Mouse (Mus musculus) myocyte (in vitro differentiated cells): ENCODE results near the gene Prune1. TPM values are rescaled to one million over a fixed set of nuclear protein-coding genes. Genes with fewer than 3 reads are reported as not detected.

Experiments used
- H3K27me3 ChIP-seq: one replicate; pipeline ENCODE4 v1.6.1; 2011; ENCODE audit not compliant: control insufficient read depth, insufficient read depth, insufficient read length
- H3K36me3 ChIP-seq: one replicate; pipeline ENCODE4 v1.6.1; 2011; ENCODE audit not compliant: control insufficient read depth, insufficient read depth
- H3K4me2 ChIP-seq: one replicate; pipeline ENCODE4 v1.6.1; 2011; ENCODE audit warnings: low read depth, control low read depth
- H3K4me3 ChIP-seq: one replicate; pipeline ENCODE4 v1.5.1; 2011; ENCODE audit warnings: mild to moderate bottlenecking, control low read depth, moderate library complexity
- H3K79me2 ChIP-seq: one replicate; pipeline ENCODE4 v1.6.1; 2011; ENCODE audit not compliant: control insufficient read depth, insufficient read depth
- H3ac ChIP-seq: one replicate; pipeline ENCODE4 v1.6.1; 2011; ENCODE audit not compliant: control insufficient read depth, insufficient read length
- CEBPB ChIP-seq: IDR thresholded peaks from 2 replicates; pipeline ENCODE4 v1.6.1; 2011; ENCODE audit warnings: mild to moderate bottlenecking, moderate library complexity; ENCODE audit not compliant: poor library complexity, insufficient read depth, severe bottlenecking
- E2F4 ChIP-seq: IDR thresholded peaks from one replicate; pipeline ENCODE4 v1.6.1; 2011; ENCODE audit warnings: mild to moderate bottlenecking, control low read depth, moderate library complexity; ENCODE audit not compliant: insufficient read depth
- MAX ChIP-seq: IDR thresholded peaks from one replicate; pipeline ENCODE4 v1.6.1; 2011; ENCODE audit warnings: low read depth, mild to moderate bottlenecking, control low read depth
- MYOD1 ChIP-seq, 3 experiments: IDR thresholded peaks; one replicate each; pipeline ENCODE4 v1.6.1; 2011; ENCODE audit warnings: control low read depth in 2 of 3, low read depth in 2 of 3, mild to moderate bottlenecking in 2 of 3, moderate library complexity in 1 of 3; ENCODE audit not compliant: insufficient read length in 2 of 3, control insufficient read depth in 1 of 3
- MYOG ChIP-seq, 3 experiments: IDR thresholded peaks; one replicate each; pipeline ENCODE4 v1.6.1; 2011; ENCODE audit warnings: control low read depth in 2 of 3, low read depth in 2 of 3, mild to moderate bottlenecking in 2 of 3; ENCODE audit not compliant: insufficient read length in 2 of 3, control insufficient read depth in 1 of 3, insufficient read depth in 1 of 3
- POLR2A ChIP-seq: IDR thresholded peaks from one replicate; pipeline ENCODE4 v1.6.1; 2011; ENCODE audit warnings: low read depth, mild to moderate bottlenecking, control low read depth, moderate library complexity; ENCODE audit not compliant: insufficient read length
- POLR2AphosphoS2 ChIP-seq: IDR thresholded peaks from one replicate; pipeline ENCODE4 v1.6.1; 2011; ENCODE audit warnings: low read depth, control low read depth; ENCODE audit not compliant: insufficient read length
- REST ChIP-seq: IDR thresholded peaks from one replicate; pipeline ENCODE4 v1.6.1; 2011; ENCODE audit warnings: mild to moderate bottlenecking, control low read depth, moderate library complexity; ENCODE audit not compliant: insufficient read depth, insufficient read length
- SRF ChIP-seq: IDR thresholded peaks from one replicate; pipeline ENCODE4 v1.6.1; 2011; ENCODE audit warnings: low read depth; ENCODE audit not compliant: control insufficient read depth, insufficient read length
- TCF12 ChIP-seq: IDR thresholded peaks from one replicate; pipeline ENCODE4 v1.6.1; 2011; ENCODE audit warnings: mild to moderate bottlenecking, control low read depth; ENCODE audit not compliant: poor library complexity, insufficient read depth, severe bottlenecking
- TCF3 ChIP-seq: IDR thresholded peaks from one replicate; pipeline ENCODE4 v1.6.1; 2011; ENCODE audit warnings: low read depth, control low read depth; ENCODE audit not compliant: insufficient read length
- USF1 ChIP-seq: IDR thresholded peaks from one replicate; pipeline ENCODE4 v1.6.1; 2011; ENCODE audit warnings: low read depth, mild to moderate bottlenecking, control low read depth, moderate library complexity
- polyA plus RNA-seq: library from polyadenylated mRNA; unstranded; fragments of >200 nt; fragmentation: generic; extraction: Trizol; gene quantifications from one replicate; pipeline ENCODE4 v1.2.1, GENCODE M21; 2012; ENCODE audit warnings: missing spikeins

The Prune1 gene
- polyA plus RNA-seq, 1 experiment, result 43.1 TPM

DNA sequence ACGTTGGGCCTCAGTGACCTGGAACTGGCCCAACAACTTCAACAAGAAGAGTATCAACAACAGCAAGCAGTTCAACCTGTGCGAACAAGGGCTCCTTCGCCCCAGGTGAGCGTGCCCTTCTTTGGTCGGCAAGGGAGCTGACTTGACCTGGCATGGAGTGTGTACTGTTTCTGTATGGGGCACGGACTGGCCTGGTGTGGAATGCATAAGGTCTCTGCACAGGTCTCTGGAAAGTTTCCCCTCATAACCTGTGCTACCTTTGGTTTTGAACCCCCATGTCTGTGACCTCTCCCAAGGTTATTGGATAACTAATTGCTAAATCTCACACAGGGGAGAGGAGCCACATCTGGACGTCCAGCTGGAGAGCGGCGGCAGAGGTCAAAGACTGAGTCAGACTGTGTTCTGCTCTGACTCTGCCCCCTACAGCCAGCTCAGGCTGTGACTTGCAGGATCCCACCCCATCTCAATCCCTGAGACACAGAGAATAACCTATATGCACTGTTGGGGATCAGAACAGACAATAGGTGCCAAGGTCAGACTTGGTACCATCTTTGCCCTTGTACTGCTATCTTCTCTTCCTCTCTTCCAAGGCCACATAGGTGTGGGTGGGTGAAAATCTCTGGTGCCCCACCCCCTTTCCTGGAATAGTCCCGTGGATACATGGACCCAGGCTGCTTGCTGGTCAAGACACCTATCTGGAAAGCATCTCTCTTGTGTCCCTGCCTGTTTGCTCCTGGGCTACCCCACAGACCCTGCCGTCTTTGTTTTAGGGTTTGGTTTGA, 13.6 kb upstream of the Prune1 start:
- H3K79me2 ChIP-seq, result no peaks in the 10 kb centered on the region
- no peak overlapping the region for H3ac ChIP-seq
- H3K4me2 ChIP-seq, result no peak overlapping the region
- peaks cover 11% of the 10 kb centered on the region for H3K36me3 ChIP-seq
- H3K27me3 ChIP-seq, result no peaks in the 10 kb centered on the region
- no peak overlapping the region for H3K4me3 ChIP-seq
- TF ChIP-seq USF1 (no peak), POLR2A (no peak), REST (no peak), MAX (no peak), E2F4 (no peak), TCF3 (no peak), MYOD1 (IDR thresholded peaks at IDR 0.05; ENCODE audit: control insufficient read depth in 1 of 3, insufficient read length in 2 of 3, low read depth in 2 of 3) (no peak), SRF (no peak), CEBPB (no peak), TCF12 (no peak), MYOG (IDR thresholded peaks at IDR 0.05; ENCODE audit: control insufficient read depth in 1 of 3, insufficient read depth in 1 of 3, insufficient read length in 2 of 3, low read depth in 2 of 3) (no peak), POLR2AphosphoS2 (no peak)

DNA sequence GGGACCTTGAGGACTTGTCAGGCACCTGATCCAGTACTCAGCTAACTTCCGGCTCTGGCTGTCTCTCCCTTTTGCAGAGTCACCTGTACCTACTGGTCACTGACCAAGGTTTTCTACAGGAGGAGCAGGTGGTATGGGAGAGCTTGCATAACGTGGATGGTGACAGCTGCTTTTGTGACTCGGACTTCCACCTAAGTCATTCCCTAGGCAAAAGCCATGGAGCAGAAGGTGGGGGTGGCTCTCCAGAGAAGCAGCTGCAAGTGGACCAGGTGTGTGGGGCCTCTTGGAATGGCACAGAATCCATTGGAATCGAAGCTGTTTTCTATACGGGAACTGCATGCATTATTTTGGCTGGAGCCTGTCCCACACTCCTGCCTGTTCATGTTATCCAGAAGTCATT, 12.8 kb upstream of the Prune1 start:
- Histone ChIP-seq H3ac (no peak overlapping the region), H3K27me3 (no peaks in the 10 kb centered on the region), H3K4me2 (no peak overlapping the region), H3K79me2 (no peaks in the 10 kb centered on the region), H3K4me3 (no peak overlapping the region), H3K36me3 (peaks cover 11% of the 10 kb centered on the region)
- TF ChIP-seq MYOD1 (IDR thresholded peaks at IDR 0.05; ENCODE audit: control insufficient read depth in 1 of 3, insufficient read length in 2 of 3, low read depth in 2 of 3), result peak in 1 of 3 experiments; percentile 73
- TF ChIP-seq E2F4, result no peak
- TF ChIP-seq MYOG (IDR thresholded peaks at IDR 0.05; ENCODE audit: control insufficient read depth in 1 of 3, insufficient read depth in 1 of 3, insufficient read length in 2 of 3, low read depth in 2 of 3), result peak in 1 of 3 experiments; percentile 67

DNA sequence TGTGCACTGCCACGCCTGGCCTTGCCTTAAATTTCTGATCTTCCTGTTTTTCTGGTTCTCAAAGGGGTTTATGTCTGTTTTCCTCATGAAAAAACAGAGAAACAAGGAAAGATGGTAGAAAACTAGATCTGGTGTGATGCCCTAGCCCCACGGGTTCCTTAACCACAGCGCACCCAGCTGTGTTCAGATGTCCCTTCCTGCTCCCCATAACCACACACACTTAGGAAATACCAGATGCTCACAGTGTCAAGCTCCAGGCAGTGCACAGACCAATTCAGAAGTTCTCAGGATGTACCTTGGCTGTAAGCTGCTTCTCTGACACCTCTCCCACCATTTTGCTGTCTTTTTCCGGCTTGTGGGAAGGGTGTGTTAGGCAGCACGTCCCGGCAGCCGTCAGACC, 12.4 kb upstream of the Prune1 start:
- Histone ChIP-seq H3K4me3 (no peak overlapping the region), H3K79me2 (no peaks in the 10 kb centered on the region), H3K36me3 (peaks cover 11% of the 10 kb centered on the region), H3K4me2 (no peak overlapping the region), H3K27me3 (no peaks in the 10 kb centered on the region), H3ac (no peak overlapping the region)
- no peak for TF ChIP-seq POLR2AphosphoS2
- no peak for TF ChIP-seq REST
- no peak for TF ChIP-seq E2F4
- no peak for TF ChIP-seq MAX
- no peak for TF ChIP-seq CEBPB
- TF ChIP-seq MYOG (IDR thresholded peaks at IDR 0.05; ENCODE audit: control insufficient read depth in 1 of 3, insufficient read depth in 1 of 3, insufficient read length in 2 of 3, low read depth in 2 of 3), result no peak
- no peak for TF ChIP-seq SRF
- TF ChIP-seq MYOD1 (IDR thresholded peaks at IDR 0.05; ENCODE audit: control insufficient read depth in 1 of 3, insufficient read length in 2 of 3, low read depth in 2 of 3), result no peak
- no peak for TF ChIP-seq TCF3
- TF ChIP-seq USF1, result no peak
- TF ChIP-seq TCF12, result no peak
- TF ChIP-seq POLR2A, result no peak

DNA sequence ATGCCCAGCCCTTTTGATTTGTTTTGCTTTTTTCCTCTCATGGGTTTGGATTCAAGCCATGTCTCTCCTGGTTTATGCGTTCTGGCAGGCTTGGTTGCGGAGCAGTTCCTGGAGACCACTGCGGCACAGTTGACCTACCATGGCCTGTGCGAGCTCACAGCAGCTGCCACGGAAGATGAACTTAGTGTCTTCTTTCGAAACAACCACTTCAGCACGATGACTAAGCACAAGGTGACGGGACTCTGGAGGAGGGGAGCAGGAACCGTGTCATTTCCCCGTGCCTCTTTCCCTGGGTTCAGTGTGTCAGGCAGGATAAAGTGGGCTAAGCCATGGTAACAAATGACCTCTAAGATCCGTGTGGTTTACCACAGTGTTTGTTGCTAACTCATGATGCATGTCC, 11.7 kb upstream of the Prune1 start:
- H3K79me2 ChIP-seq, result no peaks in the 10 kb centered on the region
- no peak overlapping the region for H3K4me3 ChIP-seq
- peaks cover 11% of the 10 kb centered on the region for H3K36me3 ChIP-seq
- H3K4me2 ChIP-seq, result peak overlapping the region; percentile 49
- peak; percentile 59 to 95 (median 85) for TF ChIP-seq MYOD1 (IDR thresholded peaks at IDR 0.05; ENCODE audit: control insufficient read depth in 1 of 3, insufficient read length in 2 of 3, low read depth in 2 of 3)
- peak; percentile 62; the same call in 1 of the 2 replicates for TF ChIP-seq CEBPB
- TF ChIP-seq SRF, result no peak
- TF ChIP-seq TCF3, result peak; percentile 42
- peak; percentile 73 to 92 (median 76) for TF ChIP-seq MYOG (IDR thresholded peaks at IDR 0.05; ENCODE audit: control insufficient read depth in 1 of 3, insufficient read depth in 1 of 3, insufficient read length in 2 of 3, low read depth in 2 of 3)
- no peaks in the 10 kb centered on the region for H3K27me3 ChIP-seq
- no peak overlapping the region for H3ac ChIP-seq

DNA sequence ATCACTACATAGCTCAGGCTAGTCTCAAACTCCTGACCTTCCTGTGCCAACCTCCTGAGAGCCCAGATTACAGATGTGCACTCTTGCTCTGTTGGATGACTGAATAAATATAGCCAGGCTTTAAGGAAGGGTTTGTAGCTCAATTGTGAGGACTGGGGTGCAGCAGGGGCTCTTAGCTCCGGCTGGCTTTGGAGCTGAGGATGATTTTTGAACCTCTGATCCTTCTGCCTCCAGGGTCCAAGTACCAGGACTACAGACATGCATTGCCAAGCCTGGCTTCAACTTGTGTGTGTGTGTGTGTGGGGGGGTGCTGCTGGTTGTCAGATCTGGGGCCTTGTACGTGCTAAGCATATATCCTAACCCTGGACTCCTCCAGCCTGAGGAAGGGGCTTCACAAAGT, 11.0 kb upstream of the Prune1 start:
- H3K79me2 ChIP-seq, result no peaks in the 10 kb centered on the region
- peaks cover 11% of the 10 kb centered on the region for H3K36me3 ChIP-seq
- no peak overlapping the region for H3ac ChIP-seq
- TF ChIP-seq TCF12 (no peak), USF1 (no peak), MYOG (IDR thresholded peaks at IDR 0.05; ENCODE audit: control insufficient read depth in 1 of 3, insufficient read depth in 1 of 3, insufficient read length in 2 of 3, low read depth in 2 of 3) (no peak), MAX (no peak), REST (no peak), E2F4 (no peak), MYOD1 (IDR thresholded peaks at IDR 0.05; ENCODE audit: control insufficient read depth in 1 of 3, insufficient read length in 2 of 3, low read depth in 2 of 3) (no peak), TCF3 (no peak), POLR2AphosphoS2 (no peak), POLR2A (no peak), CEBPB (no peak), SRF (no peak)
- peak overlapping the region; percentile 49 for H3K4me2 ChIP-seq
- H3K27me3 ChIP-seq, result no peaks in the 10 kb centered on the region
- H3K4me3 ChIP-seq, result no peak overlapping the region
